Mouse (Mus musculus) heart, embryonic 16.5 days (tissue): ENCODE measurements at regions not wholly inside any gene's neighbourhood (a gene's known extent, or its start where the extent isn't known, plus 50 kb on each side); places are given as distances from the start of the nearest gene placed in this dataset.

ENCODE experiments used
- ATAC-seq: fragments of 200-750 bp; cut with Nextera tagmentation; replicated peaks from 2 replicates; pipeline ENCODE4 v1.8.0; 2017; ENCODE audit warnings: moderate number of reproducible peaks; ENCODE audit not compliant: insufficient read depth, low FRiP score; ENCODE audit errors: extremely low read depth
- H3K27ac ChIP-seq: fragments of 300-500 bp; sonication (generic); 2 replicates; pipeline ENCODE4 v1.5.1; 2014; ENCODE audit warnings: mild to moderate bottlenecking, low read length, control low read depth, moderate library complexity
- H3K27me3 ChIP-seq: fragments of 300-500 bp; sonication (generic); 2 replicates; pipeline ENCODE4 v1.6.1; 2014; ENCODE audit warnings: low read length, mixed read lengths; ENCODE audit not compliant: control insufficient read depth, insufficient read depth
- H3K36me3 ChIP-seq: fragments of 300-500 bp; sonication (generic); 2 replicates; pipeline ENCODE4 v1.6.1; 2014; ENCODE audit not compliant: control insufficient read depth, insufficient read depth
- H3K4me1 ChIP-seq: fragments of 300-500 bp; sonication (generic); 2 replicates; pipeline ENCODE4 v1.6.1; 2014; ENCODE audit warnings: low read length, mixed read lengths; ENCODE audit not compliant: control insufficient read depth, insufficient read depth
- H3K4me2 ChIP-seq: fragments of 300-500 bp; sonication (generic); 2 replicates; pipeline ENCODE4 v1.6.1; 2014; ENCODE audit warnings: low read depth, mild to moderate bottlenecking, control low read depth, low read length
- H3K4me3 ChIP-seq: fragments of 300-500 bp; sonication (generic); 2 replicates; pipeline ENCODE4 v1.5.1; 2014; ENCODE audit warnings: mild to moderate bottlenecking, control low read depth, low read length
- H3K9ac ChIP-seq: fragments of 300-500 bp; sonication (generic); 2 replicates; pipeline ENCODE4 v1.6.1; 2014; ENCODE audit warnings: low read length, control low read depth
- H3K9me3 ChIP-seq: fragments of 300-500 bp; sonication (generic); replicated peaks from 2 replicates; pipeline ENCODE4 v1.6.1; 2016; ENCODE audit warnings: low read length; ENCODE audit not compliant: control insufficient read depth
- WGBS: fragments of 180-500 bp; shearing (Covaris S2); extraction: QIAGEN DNeasy Blood & Tissue Kit; methylation state at CpG from one replicate; pipeline ENCODE4 v1.1.7; 2014; 5-methylcytosine and 5-hydroxymethylcytosine counted together

DNA sequence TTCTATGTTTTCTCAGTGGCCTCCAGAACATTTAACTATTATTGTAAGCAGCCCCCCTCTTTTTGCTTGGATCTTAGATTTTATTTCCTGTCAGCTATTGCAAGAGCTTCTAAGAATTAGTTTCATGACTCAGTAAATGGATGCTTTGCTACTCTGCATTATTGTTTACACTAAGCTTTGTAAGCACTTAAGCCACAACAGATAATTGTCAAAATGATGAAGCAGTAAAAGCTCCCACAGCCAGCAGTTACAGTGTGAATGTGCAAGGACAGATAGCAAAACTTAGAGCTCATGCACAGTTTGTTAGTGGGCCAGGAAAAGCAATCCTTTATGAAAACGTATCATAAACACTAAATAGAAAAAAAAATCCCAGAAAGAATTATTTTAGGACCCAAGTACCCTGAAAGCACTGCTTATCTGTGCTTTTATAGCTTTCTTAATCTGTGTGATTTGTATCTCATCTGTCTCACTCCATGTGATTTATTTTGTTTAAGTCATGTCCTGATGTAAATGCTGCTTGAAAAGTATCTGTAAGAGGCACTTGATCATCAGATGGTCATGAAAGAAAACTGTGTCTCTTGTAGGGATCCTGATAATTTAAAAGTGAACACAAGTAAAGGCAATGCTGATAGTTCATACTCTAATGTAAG, 584.2 kb upstream of the Nr2f1 start:
- Histone ChIP-seq H3K9ac (no peak overlapping the region), H3K36me3 (no peaks in the 10 kb centered on the region), H3K27ac (no peak overlapping the region), H3K4me3 (no peak overlapping the region), H3K27me3 (no peaks in the 10 kb centered on the region), H3K4me1 (no peaks in the 10 kb centered on the region), H3K9me3 (no peaks in the 10 kb centered on the region), H3K4me2 (no peak overlapping the region)
- no peak for ATAC-seq
- WGBS = 26% methylated on average over 1 of the region's 1 CpGs
